Mouse (Mus musculus) kidney, postnatal 0 days (tissue): ENCODE measurements around the gene E130309D02Rik. TPM values are rescaled to one million over a fixed set of nuclear protein-coding genes. Genes with fewer than 3 reads are reported as not detected.

Experiments
- ATAC-seq: fragments of 200-750 bp; cut with Nextera tagmentation; replicated peaks from 2 replicates; pipeline ENCODE4 v1.8.0; 2017; ENCODE audit warnings: low read depth, moderate number of reproducible peaks, moderate TSS enrichment, moderate library complexity; ENCODE audit not compliant: low FRiP score
- DNase-seq: peaks from one replicate; pipeline ENCODE4 v3.0.0-alpha.2; 2016; ENCODE audit warnings: low spot score
- H3K27ac ChIP-seq: fragments of 300-500 bp; sonication (generic); 2 replicates; pipeline ENCODE4 v1.5.1; 2014; ENCODE audit warnings: mild to moderate bottlenecking
- H3K27me3 ChIP-seq: fragments of 300-500 bp; sonication (generic); 2 replicates; pipeline ENCODE4 v1.6.1; 2014; ENCODE audit warnings: low read length, mixed read lengths; ENCODE audit not compliant: insufficient read depth
- H3K36me3 ChIP-seq: fragments of 300-500 bp; sonication (generic); 2 replicates; pipeline ENCODE4 v1.6.1; 2014; ENCODE audit warnings: low read length, mixed read lengths; ENCODE audit not compliant: insufficient read depth
- H3K4me1 ChIP-seq: fragments of 300-500 bp; sonication (generic); replicated peaks from 2 replicates; pipeline ENCODE4 v1.6.1; 2014; ENCODE audit warnings: antibody characterized with exemption, low read length, mixed read lengths; ENCODE audit not compliant: insufficient read depth
- H3K4me2 ChIP-seq: fragments of 300-500 bp; sonication (generic); 2 replicates; pipeline ENCODE4 v1.6.1; 2014; ENCODE audit warnings: mild to moderate bottlenecking, low read length, moderate library complexity, mixed read lengths
- H3K4me3 ChIP-seq: fragments of 300-500 bp; sonication (generic); replicated peaks from 2 replicates; pipeline ENCODE4 v1.5.1; 2014; ENCODE audit warnings: low read depth, low read length
- H3K9ac ChIP-seq: fragments of 300-500 bp; sonication (generic); 2 replicates; pipeline ENCODE4 v1.6.1; 2014; ENCODE audit warnings: low read depth, low read length
- H3K9me3 ChIP-seq: fragments of 300-500 bp; sonication (generic); replicated peaks from 2 replicates; pipeline ENCODE4 v1.6.1; 2016; ENCODE audit warnings: low read length, inconsistent platforms, mixed read lengths
- CTCF ChIP-seq: IDR thresholded peaks from 2 replicates; pipeline ENCODE4 v1.5.1; 2016; ENCODE audit warnings: antibody characterized with exemption, low read depth, mild to moderate bottlenecking, moderate library complexity
- WGBS: fragments of 180-500 bp; shearing (Covaris S2); extraction: QIAGEN DNeasy Blood & Tissue Kit; methylation state at CpG from one replicate; pipeline ENCODE4 v1.1.7; 2014; 5-methylcytosine and 5-hydroxymethylcytosine counted together
- polyA plus RNA-seq: library from polyadenylated mRNA; unstranded; fragments of >200 nt; fragmentation: Nextera tagmentation; extraction: Ambion mirVana; gene quantifications from 2 replicates; pipeline ENCODE4 v1.2.1, GENCODE M21; 2015

The E130309D02Rik gene
- polyA plus RNA-seq, 1 experiment from 2014 or later = 27.8 TPM

GRCm38 (mm10) chr5:143298391-143298790, 16.8 kb downstream of the E130309D02Rik start:
- TF ChIP-seq CTCF = peak; percentile 45
- 0 out of 2 replicates have a peak, but pooled peaks cover 7% of the 10 kb centered on the region for H3K27me3 ChIP-seq
- ATAC-seq = no peak
- H3K4me1 ChIP-seq = peaks cover 4% of the 10 kb centered on the region; the same call in 1 of the 2 replicates
- no peak for DNase-seq
- H3K36me3 ChIP-seq = peaks cover 19% of the 10 kb centered on the region
- no peak overlapping the region for H3K27ac ChIP-seq
- no peak overlapping the region for H3K4me3 ChIP-seq
- no peak overlapping the region for H3K9ac ChIP-seq
- H3K4me2 ChIP-seq = no peak overlapping the region
- no peaks in the 10 kb centered on the region for H3K9me3 ChIP-seq
- WGBS = 97% methylated on average over 7 of the region's 7 CpGs

- no peaks in the 10 kb centered on the region for H3K9me3 ChIP-seq
- no peak for DNase-seq
- no peak for ATAC-seq
- H3K4me2 ChIP-seq = no peak overlapping the region
- no peak for TF ChIP-seq CTCF
- H3K4me1 ChIP-seq = peaks cover 8% of the 10 kb centered on the region; the same call in 1 of the 2 replicates
- H3K27ac ChIP-seq = no peak overlapping the region
- 87% methylated on average over 9 of the region's 9 CpGs for WGBS
- H3K27me3 ChIP-seq = 0 out of 2 replicates have a peak, but pooled peaks cover 7% of the 10 kb centered on the region
- H3K4me3 ChIP-seq = no peak overlapping the region
- no peak overlapping the region for H3K9ac ChIP-seq
- peaks cover 19% of the 10 kb centered on the region for H3K36me3 ChIP-seq
Measured at GRCm38 (mm10) chr5:143297986-143298385, 17.2 kb downstream of the E130309D02Rik start.

- Histone ChIP-seq H3K27ac (no peak overlapping the region), H3K4me1 (peaks cover 10% of the 10 kb centered on the region; the same call in 1 of the 2 replicates), H3K27me3 (peaks cover 16% of the 10 kb centered on the region; the same call in 1 of the 2 replicates), H3K9ac (no peak overlapping the region), H3K4me3 (no peak overlapping the region), H3K4me2 (no peak overlapping the region), H3K9me3 (no peaks in the 10 kb centered on the region), H3K36me3 (0 out of 2 replicates have a peak, but pooled peaks cover 3% of the 10 kb centered on the region)
- TF ChIP-seq CTCF = no peak
- DNase-seq (no peak), ATAC-seq (no peak)
- WGBS = 81% methylated on average over 2 of the region's 2 CpGs
Measured at GRCm38 (mm10) chr5:143295330-143295729, 19.8 kb downstream of the E130309D02Rik start.

GRCm38 (mm10) chr5:143294862-143295261, 20.3 kb downstream of the E130309D02Rik start:
- ATAC-seq = no peak
- WGBS = 96% methylated on average over 3 of the region's 3 CpGs

GRCm38 (mm10) chr5:143293404-143293803, 21.8 kb downstream of the E130309D02Rik start, which contains the start of gene Zfp853:
TSS of gene Zfp853 (minus strand) at chr5:143293623.
- TF ChIP-seq CTCF = no peak
- ATAC-seq (0 out of 2 replicates have a peak, but pooled peaks have one; percentile 35), DNase-seq (no peak)
- Histone ChIP-seq H3K9ac (peak within 1 kb of the TSS; percentile 57), H3K4me1 (peaks cover 10% of the 10 kb centered on the region; the same call in 1 of the 2 replicates), H3K27me3 (peaks cover 28% of the 10 kb centered on the region), H3K4me2 (peak within 1 kb of the TSS; percentile 93), H3K36me3 (no peaks in the 10 kb centered on the region), H3K9me3 (no peaks in the 10 kb centered on the region), H3K27ac (no peak within 1 kb of the TSS), H3K4me3 (peak within 1 kb of the TSS; percentile 53)
- WGBS = under 1% methylated on average over 21 of the region's 38 CpGs

More at GRCm38 (mm10) chr5:143294862-143295261, 20.3 kb downstream of the E130309D02Rik start:
- no peaks in the 10 kb centered on the region for H3K9me3 ChIP-seq
- H3K27ac ChIP-seq = no peak overlapping the region
- peaks cover 16% of the 10 kb centered on the region; the same call in 1 of the 2 replicates for H3K27me3 ChIP-seq
- peak; percentile 49 for TF ChIP-seq CTCF
- H3K4me1 ChIP-seq = peaks cover 10% of the 10 kb centered on the region; the same call in 1 of the 2 replicates
- H3K4me3 ChIP-seq = no peak overlapping the region
- 0 out of 2 replicates have a peak, but pooled peaks cover 3% of the 10 kb centered on the region for H3K36me3 ChIP-seq
- DNase-seq = no peak
- H3K4me2 ChIP-seq = no peak overlapping the region
- no peak overlapping the region for H3K9ac ChIP-seq

- no peak for DNase-seq
- Histone ChIP-seq H3K4me1 (peaks cover 12% of the 10 kb centered on the region; the same call in 1 of the 2 replicates), H3K36me3 (no peaks in the 10 kb centered on the region), H3K9ac (peak overlapping the region; percentile 57), H3K4me3 (peak overlapping the region; percentile 53), H3K27ac (no peak overlapping the region), H3K27me3 (peaks cover 31% of the 10 kb centered on the region), H3K9me3 (no peaks in the 10 kb centered on the region), H3K4me2 (peak overlapping the region; percentile 93)
- no peak; the same call in 1 of the 2 replicates for ATAC-seq
- whole genome bisulfite sequencing = 5% methylated on average over 16 of the region's 19 CpGs
- TF ChIP-seq CTCF = no peak
Measured at GRCm38 (mm10) chr5:143292879-143293278, 22.3 kb downstream of the E130309D02Rik start.
